Mouse (Mus musculus): Measurements from ENCODE around the gene Rgl3.
A peak's percentile ranks its signal among the peaks of the same experiment; 100 is the strongest.

Rgl3 gene

DNA sequence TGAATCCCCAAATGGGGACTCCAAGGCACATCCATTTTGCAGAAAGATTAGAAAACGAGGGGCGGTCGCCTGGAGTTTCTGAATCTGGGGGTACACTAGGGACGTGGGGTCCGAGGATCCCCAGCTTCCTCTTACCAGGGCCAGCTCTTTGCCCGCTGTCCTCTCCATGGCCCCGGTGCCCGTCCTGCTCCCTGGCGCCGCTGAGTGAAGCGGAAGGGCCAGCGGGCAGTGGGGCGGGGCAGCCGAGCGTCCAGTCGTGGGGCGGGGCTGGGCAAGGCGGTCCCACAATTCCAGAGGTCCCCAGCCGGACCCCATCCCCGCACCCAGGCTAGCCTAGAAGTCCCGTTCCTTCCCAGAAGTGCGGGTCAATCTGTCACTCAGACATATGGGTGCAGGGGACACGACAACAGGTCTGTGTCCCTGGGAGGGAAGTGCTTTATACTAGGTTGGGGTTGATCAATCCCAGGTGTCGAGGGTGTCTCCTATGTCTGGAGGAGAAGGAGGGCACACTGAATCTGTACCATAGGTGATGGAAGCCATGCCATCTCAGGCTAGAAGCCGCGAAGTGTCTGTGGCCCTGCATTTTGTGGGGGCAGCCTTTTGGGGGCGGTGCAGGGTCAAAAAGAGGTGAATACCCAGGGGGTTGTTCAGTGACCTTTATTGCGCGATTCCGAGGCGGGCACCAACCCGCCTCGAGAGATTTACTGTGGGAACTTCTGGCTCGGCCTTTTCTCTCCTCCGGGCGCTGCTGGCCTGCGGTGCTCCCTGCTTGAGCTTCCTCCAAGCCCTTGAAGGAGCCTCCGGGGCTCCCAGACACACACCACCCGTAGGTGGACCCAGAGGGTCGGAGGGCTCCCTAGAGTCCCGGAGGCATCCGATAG is at the start of gene Rgl3:
TSS of gene Rgl3 (minus strand) at position 217 of the 881 bp plus-strand sequence.
- no peak for DNase-seq (ENCODE audit: low spot score in 2 of 2)

DNA sequence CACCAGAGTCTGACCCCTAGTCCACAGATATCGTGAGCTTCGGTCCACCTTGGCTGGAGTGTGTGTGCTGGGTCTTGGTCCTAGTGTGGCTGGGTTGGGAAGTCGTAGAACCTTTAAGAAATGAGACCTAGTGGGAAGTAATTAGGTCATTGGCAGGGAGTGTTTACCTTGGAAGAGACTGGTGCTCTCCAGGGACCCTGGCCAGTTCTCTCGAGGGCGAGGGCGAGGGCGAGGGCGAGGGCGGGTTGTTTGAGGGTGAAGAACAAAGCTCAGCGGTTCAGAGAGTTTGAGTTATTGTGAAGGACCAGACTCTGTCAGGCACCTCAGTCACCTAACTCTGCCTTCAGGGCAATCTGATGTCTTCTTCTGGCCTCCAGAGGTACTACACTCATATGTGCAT is 48.6 kb upstream of the Rgl3 start:
- DNase-seq (ENCODE audit: low spot score in 2 of 2) = no peak

GRCm38 (mm10) chr9:22035300-22036044 is 46.2 kb upstream of the Rgl3 start:
- no peak for DNase-seq (ENCODE audit: low spot score in 2 of 2)

DNA sequence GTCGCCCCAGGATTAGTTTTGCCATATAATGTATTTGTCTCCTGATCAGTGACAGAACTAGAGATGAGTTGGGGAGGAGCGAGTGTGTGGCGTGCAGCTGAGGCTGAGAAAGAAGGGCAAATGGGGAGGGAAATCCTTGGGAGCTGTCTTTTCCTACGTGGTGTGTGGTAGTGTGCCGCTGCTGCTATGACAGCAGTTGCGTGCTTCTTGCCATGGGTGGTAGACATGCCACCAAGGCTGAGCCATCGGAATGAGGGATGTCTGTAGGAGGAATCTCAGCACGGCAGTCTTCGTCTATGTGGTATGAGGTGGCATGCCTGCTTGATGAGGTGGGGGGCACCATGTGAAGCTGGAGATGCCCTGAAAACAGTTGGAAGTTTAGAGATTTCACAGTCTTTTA is 41.1 kb upstream of the Rgl3 start:
- DNase-seq (ENCODE audit: low spot score in 2 of 2) = no peak

DNA sequence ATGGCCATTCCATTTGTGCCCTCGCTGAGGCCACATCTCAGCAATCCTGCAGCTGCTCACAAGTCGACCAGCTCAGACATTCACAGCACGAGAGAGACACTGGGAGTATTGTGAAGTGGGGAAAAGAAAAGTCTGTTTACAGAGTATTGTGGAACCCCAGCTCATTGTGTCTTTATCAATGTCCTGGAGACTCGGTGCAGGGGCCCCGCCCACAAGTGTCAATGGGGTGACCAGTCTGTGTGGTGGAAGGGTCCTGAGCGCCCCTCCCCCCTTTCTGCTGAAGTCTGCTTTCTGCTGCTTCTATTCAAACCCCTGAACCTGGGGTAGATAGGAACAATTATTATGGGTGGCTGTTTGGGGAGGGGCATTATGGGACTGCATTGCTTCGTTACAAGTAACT is 39.2 kb upstream of the Rgl3 start:
- DNase-seq (ENCODE audit: low spot score in 2 of 2) = no peak

DNA sequence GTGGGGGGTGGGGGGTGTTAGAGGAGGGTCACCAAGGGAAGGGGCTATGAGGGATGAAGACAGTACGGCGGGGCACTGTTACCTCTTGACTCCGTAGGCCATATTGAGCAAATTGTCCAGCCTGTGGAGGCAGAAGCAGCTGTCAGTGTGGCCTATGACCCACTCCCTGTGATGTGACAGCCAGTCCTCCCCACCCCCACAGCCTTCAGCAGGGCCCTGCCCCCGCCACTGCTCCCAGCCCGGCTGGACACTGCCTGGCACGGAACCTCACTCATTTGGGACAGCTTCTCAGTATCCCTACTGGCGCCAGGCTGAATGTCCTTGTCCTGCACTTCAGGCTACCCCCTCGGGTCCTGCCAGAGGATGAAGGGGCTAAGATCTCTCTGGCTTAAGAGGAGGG is 35.3 kb upstream of the Rgl3 start:
- DNase-seq (ENCODE audit: low spot score in 2 of 2) = no peak

DNA sequence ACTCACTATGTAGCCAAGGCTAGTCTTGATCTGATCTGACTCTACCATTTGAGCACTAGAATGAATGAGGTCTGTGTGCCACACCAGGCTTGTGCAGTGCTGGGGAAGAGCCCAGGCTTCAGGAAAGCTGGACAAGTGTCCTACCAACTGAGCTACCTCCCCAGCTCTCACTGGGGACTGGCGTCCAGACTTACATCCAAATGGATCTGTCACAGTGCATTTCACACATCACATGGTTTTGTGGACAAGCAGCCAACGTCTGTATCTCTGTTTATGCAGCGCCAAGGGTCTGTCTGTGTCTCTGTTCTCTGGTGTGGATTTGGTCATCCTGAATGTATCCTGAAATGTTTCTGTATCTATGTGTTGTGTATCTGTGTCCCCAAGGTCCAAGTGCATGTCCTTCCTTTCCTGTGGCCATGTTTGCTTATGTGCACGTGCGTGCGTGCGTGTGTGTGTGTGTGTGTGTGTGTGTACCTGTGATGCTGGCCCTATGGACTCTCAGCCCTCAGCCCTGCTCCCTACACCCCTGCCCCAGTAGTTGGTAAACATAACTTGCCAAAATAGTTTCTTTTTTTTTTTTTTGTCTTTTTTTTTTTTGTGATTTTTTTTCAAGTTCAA is 28.1 kb upstream of the Rgl3 start:
- DNase-seq (ENCODE audit: low spot score in 2 of 2) = no peak

- DNase-seq (ENCODE audit: low spot score in 2 of 2) = no peak
These were observed 27.0 kb upstream of the Rgl3 start for GRCm38 (mm10) chr9:22016245-22016644.

DNA sequence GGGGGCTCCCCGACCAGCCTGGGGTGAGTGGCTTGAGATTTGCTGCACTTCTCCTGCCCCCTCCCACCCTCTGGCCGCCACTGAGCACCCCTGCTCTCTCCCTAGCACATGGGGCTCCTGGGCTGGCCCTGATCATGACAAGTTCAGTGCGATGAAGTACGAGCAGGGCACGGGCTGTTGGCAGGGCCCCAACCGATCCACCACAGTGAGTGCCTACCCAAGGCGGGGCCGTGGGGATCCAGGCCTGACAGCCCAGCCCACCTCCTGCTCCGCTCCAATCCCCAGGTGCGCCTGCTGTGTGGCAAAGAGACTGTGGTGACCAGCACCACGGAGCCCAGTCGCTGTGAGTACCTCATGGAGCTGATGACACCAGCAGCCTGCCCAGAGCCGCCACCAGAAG is 23.5 kb upstream of the Rgl3 start:
- DNase-seq (ENCODE audit: low spot score in 2 of 2) = no peak

- no peak for DNase-seq (ENCODE audit: low spot score in 2 of 2)
These were observed 21.8 kb upstream of the Rgl3 start for GRCm38 (mm10) chr9:22011055-22011454.

- DNase-seq (ENCODE audit: low spot score in 2 of 2) = no peak
These were observed 15.3 kb upstream of the Rgl3 start for GRCm38 (mm10) chr9:22004546-22004945.

- DNase-seq (ENCODE audit: low spot score in 2 of 2) = no peak
These were observed 13.9 kb upstream of the Rgl3 start for GRCm38 (mm10) chr9:22003163-22003554.

GRCm38 (mm10) chr9:22002194-22003162 is 13.2 kb upstream of the Rgl3 start, which contains the start of the genes Ccdc151 and Prkcsh:
TSS of gene Ccdc151 (minus strand) at chr9:22002634.
TSS of gene Prkcsh (plus strand) at chr9:22002806.
- peak; percentile 96 to 98 for DNase-seq (ENCODE audit: low spot score in 2 of 2)

DNA sequence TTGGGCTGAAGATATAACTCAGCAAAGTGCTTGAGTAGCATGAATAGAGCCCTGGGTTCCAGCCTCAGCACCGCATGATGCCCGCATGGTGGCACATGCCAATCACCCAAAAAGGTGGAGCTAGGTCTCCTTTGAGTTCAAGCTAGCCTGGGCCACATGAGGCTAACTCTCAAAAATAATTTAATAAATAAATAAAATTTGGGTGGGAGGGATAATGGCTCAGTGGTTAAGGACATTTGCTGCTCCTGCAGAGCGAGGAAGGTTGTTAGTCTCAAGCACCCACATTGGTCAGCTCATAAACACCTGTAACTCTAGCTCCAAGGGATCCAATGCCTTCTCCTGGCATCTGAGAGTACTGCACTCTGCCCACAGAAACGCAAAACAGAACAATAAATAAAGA is 12.4 kb upstream of the Rgl3 start:
- DNase-seq (ENCODE audit: low spot score in 2 of 2) = no peak

- no peak for DNase-seq (ENCODE audit: low spot score in 2 of 2)
These were observed 11.1 kb upstream of the Rgl3 start for GRCm38 (mm10) chr9:22000296-22000695.

- no peak for DNase-seq (ENCODE audit: low spot score in 2 of 2)
These were observed 7.1 kb upstream of the Rgl3 start for GRCm38 (mm10) chr9:21996178-21996867.

- no peak for DNase-seq (ENCODE audit: low spot score in 2 of 2)
These were observed 3.0 kb upstream of the Rgl3 start for GRCm38 (mm10) chr9:21992227-21992626.

DNA sequence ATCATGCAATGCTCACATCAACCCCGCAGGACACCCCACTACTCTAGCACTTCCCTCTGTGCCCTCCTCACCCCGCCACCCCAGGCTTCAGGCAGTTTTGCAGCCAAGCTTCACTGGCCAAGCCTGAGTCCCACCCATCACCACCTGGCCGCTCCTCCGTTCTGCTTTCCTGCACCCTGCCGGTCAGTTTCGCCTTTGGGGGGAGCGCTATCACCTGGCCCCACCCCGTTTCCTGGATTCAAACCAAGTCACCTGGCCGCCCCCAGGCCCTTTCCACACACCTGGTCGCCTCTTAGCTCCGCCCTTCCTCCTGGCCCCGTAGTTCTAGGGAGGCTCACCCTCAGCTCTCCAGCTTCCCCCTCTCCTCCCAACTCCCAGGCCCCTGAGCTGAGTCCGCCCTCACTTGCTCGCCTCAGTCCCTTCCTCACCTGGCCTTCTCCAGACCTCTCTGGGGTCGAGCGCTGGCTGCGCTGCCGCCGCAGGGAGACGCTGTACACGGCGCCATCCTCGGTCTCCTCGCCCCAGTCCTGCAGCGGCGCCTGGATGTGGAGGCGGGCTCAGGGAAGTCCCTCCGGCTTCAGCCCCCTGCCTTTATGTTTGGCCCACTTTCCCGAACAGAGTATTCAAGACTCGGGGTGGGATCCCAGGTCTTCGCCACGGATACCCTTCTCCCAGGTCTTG is 685 bp downstream of the Rgl3 start:
- no peak for DNase-seq (ENCODE audit: low spot score in 2 of 2)

- no peak for DNase-seq (ENCODE audit: low spot score in 2 of 2)
These were observed 1.5 kb downstream of the Rgl3 start for GRCm38 (mm10) chr9:21987592-21988342.
